ENCODE assay signal across 7 mouse cellular contexts in genomic region chr3:29081517-29081916, GRCm38 (mm10). TPM values are rescaled to one million over a fixed set of nuclear protein-coding genes. Genes with fewer than 3 reads are reported as not detected.
A peak's percentile ranks its signal among the peaks of the same experiment; 100 is the strongest.
DNase-seq lines count a peak whose midpoint lies in the region; ATAC-seq and TF ChIP-seq lines count a peak whose summit lies in the region.

No protein-coding gene starts in this region.

- 16% methylated on average over 13 of the region's 13 CpGs for WGBS in forebrain, embryonic 11.5 days

- TF ChIP-seq CTCF in left cerebral cortex, adult 2 months (IDR thresholded peaks at IDR 0.05), result no peak

- H3K4me2 ChIP-seq in forebrain, embryonic 11.5 days (ENCODE audit: low read depth, low read length, severe bottlenecking), result peak overlapping the region; percentile 84

- H3K9me3 ChIP-seq in forebrain, embryonic 11.5 days (ENCODE audit: control insufficient read depth, low read length), result no peaks in the 10 kb centered on the region

- ATAC-seq in forebrain, embryonic 11.5 days (replicated peaks; ENCODE audit: low FRiP score), result no peak

- peak overlapping the region; percentile 57; the same call in 1 of the 2 replicates for H3K9ac ChIP-seq in forebrain, embryonic 11.5 days (ENCODE audit: low read length)

- no peaks in the 10 kb centered on the region for H3K36me3 ChIP-seq in forebrain, embryonic 11.5 days (ENCODE audit: control insufficient read depth, insufficient read depth, low read length)

- peak in 1 of 2 experiments; percentile 31 for DNase-seq in left cerebral cortex, adult 2 months (ENCODE audit: extremely low spot score in 1 of 2, low spot score in 2 of 2)
- no peak for DNase-seq in left cerebral cortex, postnatal 14 days (ENCODE audit: low spot score in 2 of 2)
- peak; percentile 59 for DNase-seq in forebrain, embryonic 11.5 days (ENCODE audit: low spot score)
- DNase-seq in layer of hippocampus, adult 9-10 months (ENCODE audit: low spot score), result peak; percentile 4
- peak; percentile 40 for DNase-seq in neural tube, embryonic 10.5 days (ENCODE audit: extremely low spot score, low spot score)
- no peak for DNase-seq in spleen, postnatal 10 days (ENCODE audit: low spot score in 2 of 2)
- DNase-seq in urinary bladder, postnatal 10 days (ENCODE audit: low spot score), result no peak

- peaks cover 8% of the 10 kb centered on the region for H3K27me3 ChIP-seq in forebrain, embryonic 11.5 days (ENCODE audit: control insufficient read depth, insufficient read depth, low read length)

- H3K4me3 ChIP-seq in left cerebral cortex, adult 2 months, result peak overlapping the region; percentile 73
- H3K4me3 ChIP-seq in forebrain, embryonic 11.5 days (ENCODE audit: low read depth, low read length), result peak overlapping the region; percentile 53

- intact Hi-C loops in left cerebral cortex, adult 2 months (cut with DNase I), result loop anchor here (5.0 kb wide), 1 partner anchor 126 kb away; no protein-coding TSS in a partner anchor
- intact Hi-C loops in left cerebral cortex, postnatal 14 days (cut with DNase I), result no loop called here

- H3K27ac ChIP-seq in left cerebral cortex, adult 2 months, result peak overlapping the region; percentile 83
- H3K27ac ChIP-seq in forebrain, embryonic 11.5 days (ENCODE audit: low read depth, low read length), result no peak overlapping the region

- H3K4me1 ChIP-seq in forebrain, embryonic 11.5 days (replicated peaks; ENCODE audit: control insufficient read depth, insufficient read depth, low read length), result peaks cover 10% of the 10 kb centered on the region

RNA-seq across cellular contexts. Expression of gene Egfem1, which starts 0.3 kb away (rescaled TPM):
- 10 to 100 TPM; 16.9 to 21.8 TPM for total RNA-seq in left cerebral cortex, adult 2 months (2021)
- 10 to 100 TPM; 12.1 to 14.1 TPM for total RNA-seq in left cerebral cortex, postnatal 14 days (2021)
- polyA plus RNA-seq in forebrain, embryonic 11.5 days (2014; fragmentation: Nextera tagmentation; extraction: Ambion mirVana), result 6.8 and 7.8 TPM in 2 replicates

Comparison
In these comparisons a context has a peak if more than half of its experiments do, and no peak if none do; other contexts are left out.
1. DNase-seq: peak in forebrain, embryonic 11.5 days (single experiment), layer of hippocampus, adult 9-10 months (single experiment) and neural tube, embryonic 10.5 days (single experiment); none in left cerebral cortex, postnatal 14 days (0 of 2), spleen, postnatal 10 days (0 of 2) and urinary bladder, postnatal 10 days (single experiment).